Mouse (Mus musculus) embryonic fibroblast, embryonic 13.5 days (primary cell): ENCODE results near the gene Gm43951.
A peak's percentile ranks its signal among the peaks of the same experiment; 100 is the strongest.

Source experiments
- CTCF ChIP-seq: IDR thresholded peaks from 2 replicates; pipeline ENCODE4 v1.5.1; 2011; ENCODE audit warnings: mild to moderate bottlenecking, control low read depth, low read length, moderate library complexity, borderline replicate concordance; ENCODE audit not compliant: insufficient read depth
- POLR2A ChIP-seq: IDR thresholded peaks from 2 replicates; pipeline ENCODE4 v1.6.1; 2011; ENCODE audit warnings: low read depth, mild to moderate bottlenecking, control low read depth, low read length, moderate library complexity

DNA sequence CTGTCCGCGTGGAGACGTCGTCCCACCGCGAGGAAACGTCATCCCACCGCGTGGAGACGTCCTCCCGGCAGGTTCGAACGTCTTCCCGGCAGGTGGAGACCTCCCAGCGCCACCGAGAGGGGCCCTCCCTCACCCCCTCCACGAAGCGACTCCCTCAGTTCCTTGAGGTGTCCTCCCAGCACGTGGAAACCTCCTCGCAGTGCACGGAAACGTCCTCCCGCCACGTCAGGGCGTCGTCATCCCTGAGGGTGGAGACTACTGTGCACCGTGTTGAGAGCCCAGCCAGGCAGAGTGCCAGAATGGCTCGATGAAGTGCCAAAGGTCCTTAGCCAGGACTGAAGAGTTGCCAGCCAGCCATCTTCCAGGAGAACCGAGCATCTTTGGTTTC lies 8.8 kb upstream of the Gm43951 start, which contains the start of gene Med31:
- TF ChIP-seq CTCF (no peak), POLR2A (peak; percentile 50; the same call in 1 of the 2 replicates)
